Mouse (Mus musculus): ENCODE measurements at regions not wholly inside any gene's neighbourhood (a gene's known extent, or its start where the extent isn't known, plus 50 kb on each side); places are given as distances from the start of the nearest gene placed in this dataset.

DNA sequence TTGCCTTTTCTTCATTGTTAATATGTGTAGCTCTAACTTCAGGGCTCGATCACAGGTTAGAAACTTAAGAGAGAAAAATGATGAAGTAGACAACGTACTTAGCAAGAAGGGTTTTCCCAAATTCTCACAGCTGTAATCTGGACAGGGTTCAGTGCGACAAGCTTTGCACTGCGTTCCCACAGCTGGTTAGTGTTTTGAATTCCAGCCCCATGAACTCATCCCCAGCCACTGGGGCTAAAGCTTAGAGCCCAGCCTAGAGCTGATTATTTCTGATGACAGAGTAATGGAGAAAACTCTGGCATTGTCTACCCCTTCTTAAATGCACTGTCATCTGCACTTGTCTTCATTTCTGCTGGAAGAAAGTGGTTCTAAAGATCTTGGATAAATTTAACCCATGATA, 319.7 kb upstream of the Jag1 start:
- TF ChIP-seq CTCF (IDR thresholded peaks at IDR 0.05; ENCODE audit: low read depth, low read length): no peak
- TF ChIP-seq POLR2A (IDR thresholded peaks at IDR 0.05; ENCODE audit: borderline replicate concordance, low read depth, low read length): no peak
